Mouse (Mus musculus) granulocyte monocyte progenitor cell, adult 5-6 weeks (primary cell): ENCODE data around the gene Snx27. TPM values are rescaled to one million over a fixed set of nuclear protein-coding genes. Genes with fewer than 3 reads are reported as not detected.

Experiments
- total RNA-seq, 2 experiments: library from RNA; stranded (forward) in 1 of 2; stranded (reverse) in 1 of 2; fragments of 200-712, 200-1000 nt in 1 of 2; fragments of >200 nt in 1 of 2; fragmentation: Nextera tagmentation in 1 of 2; gene quantifications; 2 replicates each; pipeline ENCODE4 v1.2.3; 2014 to 2017

Snx27 gene
- total RNA-seq, 2 experiments from 2014 or later = 15.6 to 21.8 TPM

Other genes starting within 250 kb of the Snx27 start
- gene Them5, start 240.6 kb downstream of the Snx27 start, total RNA-seq (2014; fragmentation: Nextera tagmentation) = not detected in 2 replicates
- gene Them5, start 240.6 kb downstream of the Snx27 start, total RNA-seq (2017) = not detected in 2 replicates
- gene C2cd4d, start 220.3 kb downstream of the Snx27 start, total RNA-seq (2014; fragmentation: Nextera tagmentation) = not detected in 2 replicates
- not detected in 2 replicates for gene C2cd4d, start 220.3 kb downstream of the Snx27 start, total RNA-seq (2017)
- gene Rorc, start 209.9 kb downstream of the Snx27 start, total RNA-seq (2014; fragmentation: Nextera tagmentation) = not detected in 2 replicates
- gene Rorc, start 209.9 kb downstream of the Snx27 start, total RNA-seq (2017) = 0.13 TPM in 1 of 2 replicates, not detected in the other
- not detected in 2 replicates for gene Lingo4, start 184.2 kb downstream of the Snx27 start, total RNA-seq (2014; fragmentation: Nextera tagmentation)
- not detected in 2 replicates for gene Lingo4, start 184.2 kb downstream of the Snx27 start, total RNA-seq (2017)
- gene Tdrkh, start 169.4 kb downstream of the Snx27 start, total RNA-seq (2014; fragmentation: Nextera tagmentation) = 4.5 TPM in 2 replicates
- 5.7 and 6.1 TPM in 2 replicates for gene Tdrkh, start 169.4 kb downstream of the Snx27 start, total RNA-seq (2017)
- gene Mrpl9, start 139.4 kb downstream of the Snx27 start, total RNA-seq (2014; fragmentation: Nextera tagmentation) = 32.5 and 49.1 TPM in 2 replicates
- gene Mrpl9, start 139.4 kb downstream of the Snx27 start, total RNA-seq (2017) = 56.3 and 60.6 TPM in 2 replicates
- not detected in 2 replicates for gene Oaz3, start 138.8 kb downstream of the Snx27 start, total RNA-seq (2014; fragmentation: Nextera tagmentation)
- 6.9 TPM in 1 of 2 replicates, not detected in the other for gene Oaz3, start 138.8 kb downstream of the Snx27 start, total RNA-seq (2017)
- not detected in 2 replicates for gene Celf3, start 104.4 kb downstream of the Snx27 start, total RNA-seq (2014; fragmentation: Nextera tagmentation)
- not detected in 2 replicates for gene Celf3, start 104.4 kb downstream of the Snx27 start, total RNA-seq (2017)
- gene Riiad1, start 102.4 kb downstream of the Snx27 start, total RNA-seq (2014; fragmentation: Nextera tagmentation) = not detected in 2 replicates
- gene Riiad1, start 102.4 kb downstream of the Snx27 start, total RNA-seq (2017) = not detected in 2 replicates
- not detected in 2 replicates for gene Gm10972, start 60.4 kb upstream of the Snx27 start, total RNA-seq (2014; fragmentation: Nextera tagmentation)
- not detected in 2 replicates for gene Gm10972, start 60.4 kb upstream of the Snx27 start, total RNA-seq (2017)
- 3.0 and 3.2 TPM in 2 replicates for gene Tuft1, start 76.2 kb upstream of the Snx27 start, total RNA-seq (2014; fragmentation: Nextera tagmentation)
- gene Tuft1, start 76.2 kb upstream of the Snx27 start, total RNA-seq (2017) = 8.9 and 15.4 TPM in 2 replicates
- not detected in 2 replicates for gene Selenbp2, start 110.8 kb upstream of the Snx27 start, total RNA-seq (2014; fragmentation: Nextera tagmentation)
- gene Selenbp2, start 110.8 kb upstream of the Snx27 start, total RNA-seq (2017) = 0.13 TPM in 1 of 2 replicates, not detected in the other
- gene Cgn, start 203.8 kb upstream of the Snx27 start, total RNA-seq (2014; fragmentation: Nextera tagmentation) = 0.17 TPM in 1 of 2 replicates, not detected in the other
- not detected in 2 replicates for gene Cgn, start 203.8 kb upstream of the Snx27 start, total RNA-seq (2017)